Comparison of ENCODE assay signal across 8 mouse cellular contexts in genomic region chr7:55710872-55711558, GRCm38 (mm10). TPM values are rescaled to one million over a fixed set of nuclear protein-coding genes. Genes with fewer than 3 reads are reported as not detected.
A peak's percentile ranks its signal among the peaks of the same experiment; 100 is the strongest.
DNase-seq lines count a peak whose midpoint lies in the region; ATAC-seq lines count a peak whose summit lies in the region.

No protein-coding gene starts in this region.

- no peak overlapping the region for H3K27ac ChIP-seq in forebrain, embryonic 11.5 days (ENCODE audit: low read depth, low read length)
- no peak overlapping the region for H3K27ac ChIP-seq in intestine, embryonic 16.5 days (ENCODE audit: low read length)
- H3K27ac ChIP-seq in limb, embryonic 11.5 days (replicated peaks; ENCODE audit: low read depth, low read length): no peak overlapping the region

- H3K4me2 ChIP-seq in forebrain, embryonic 11.5 days (ENCODE audit: low read depth, low read length, severe bottlenecking): no peak overlapping the region
- no peak overlapping the region for H3K4me2 ChIP-seq in intestine, embryonic 16.5 days (ENCODE audit: low read depth, low read length)
- H3K4me2 ChIP-seq in limb, embryonic 11.5 days (ENCODE audit: low read depth, severe bottlenecking): no peak overlapping the region

- no peaks in the 10 kb centered on the region for H3K4me1 ChIP-seq in forebrain, embryonic 11.5 days (replicated peaks; ENCODE audit: control insufficient read depth, insufficient read depth, low read length)
- H3K4me1 ChIP-seq in intestine, embryonic 16.5 days (ENCODE audit: control insufficient read depth, insufficient read depth, low read length): no peaks in the 10 kb centered on the region
- H3K4me1 ChIP-seq in limb, embryonic 11.5 days (ENCODE audit: control insufficient read depth, insufficient read depth, low read length): no peaks in the 10 kb centered on the region

- peak; percentile 97 for ATAC-seq in forebrain, embryonic 11.5 days (replicated peaks; ENCODE audit: low FRiP score)
- peak; percentile 80 for ATAC-seq in intestine, embryonic 16.5 days
- peak; percentile 91 for ATAC-seq in limb, embryonic 11.5 days (ENCODE audit: insufficient number of reproducible peaks, low FRiP score, low TSS enrichment, low read depth)

- 9% methylated on average over 11 of the region's 11 CpGs for WGBS in forebrain, embryonic 11.5 days
- WGBS in intestine, embryonic 16.5 days: 5% methylated on average over 11 of the region's 11 CpGs
- WGBS in limb, embryonic 11.5 days: 11% methylated on average over 11 of the region's 11 CpGs

- DNase-seq in ovary, postnatal 14 days (ENCODE audit: low spot score): peak; percentile 37
- no peak for DNase-seq in ovary, adult 18-20 months (ENCODE audit: low spot score)
- peak; percentile 40 for DNase-seq in c-Kit-positive CD71-negative TER-119-negative erythroid progenitor cells, embryonic 14.5 days (ENCODE audit: low read depth)
- DNase-seq in forebrain, embryonic 11.5 days (ENCODE audit: low spot score): peak; percentile 83
- peak; percentile 84 for DNase-seq in limb, embryonic 11.5 days (ENCODE audit: low spot score)
- peak; percentile 41 for DNase-seq in naive thymus-derived CD4-positive, alpha-beta T cell, adult 2 months (ENCODE audit: low read depth)
- peak; percentile 36 for DNase-seq in yolk sac, embryonic 10.5 days (ENCODE audit: low spot score)

- H3K36me3 ChIP-seq in forebrain, embryonic 11.5 days (ENCODE audit: control insufficient read depth, insufficient read depth, low read length): no peaks in the 10 kb centered on the region
- no peaks in the 10 kb centered on the region for H3K36me3 ChIP-seq in intestine, embryonic 16.5 days (ENCODE audit: control insufficient read depth, insufficient read depth, low read length)
- no peaks in the 10 kb centered on the region for H3K36me3 ChIP-seq in limb, embryonic 11.5 days (ENCODE audit: control insufficient read depth, insufficient read depth, low read length)

- H3K9me3 ChIP-seq in forebrain, embryonic 11.5 days (ENCODE audit: control insufficient read depth, low read length): no peaks in the 10 kb centered on the region
- no peaks in the 10 kb centered on the region for H3K9me3 ChIP-seq in intestine, embryonic 16.5 days (ENCODE audit: control insufficient read depth, low read length)
- H3K9me3 ChIP-seq in limb, embryonic 11.5 days (ENCODE audit: control insufficient read depth, low read length): no peaks in the 10 kb centered on the region

- no peak overlapping the region for H3K9ac ChIP-seq in forebrain, embryonic 11.5 days (ENCODE audit: low read length)
- H3K9ac ChIP-seq in intestine, embryonic 16.5 days (ENCODE audit: low read depth, low read length): no peak overlapping the region
- H3K9ac ChIP-seq in limb, embryonic 11.5 days (ENCODE audit: low read length): no peak overlapping the region

- no peak overlapping the region for H3K4me3 ChIP-seq in forebrain, embryonic 11.5 days (ENCODE audit: low read depth, low read length)
- no peak overlapping the region for H3K4me3 ChIP-seq in intestine, embryonic 16.5 days (ENCODE audit: low read length)
- no peak overlapping the region for H3K4me3 ChIP-seq in limb, embryonic 11.5 days (ENCODE audit: low read depth, low read length)

- no peaks in the 10 kb centered on the region for H3K27me3 ChIP-seq in forebrain, embryonic 11.5 days (ENCODE audit: control insufficient read depth, insufficient read depth, low read length)
- no peaks in the 10 kb centered on the region for H3K27me3 ChIP-seq in intestine, embryonic 16.5 days (replicated peaks; ENCODE audit: control insufficient read depth, insufficient read depth, low read length)
- no peaks in the 10 kb centered on the region for H3K27me3 ChIP-seq in limb, embryonic 11.5 days (ENCODE audit: control insufficient read depth, insufficient read depth, low read length)

RNA-seq across cellular contexts. Expression of gene Siglech, which starts 57.0 kb away (rescaled TPM):
- polyA plus RNA-seq in forebrain, embryonic 11.5 days (2014; fragmentation: Nextera tagmentation; extraction: Ambion mirVana): 0.33 and 0.43 TPM in 2 replicates
- polyA plus RNA-seq in intestine, embryonic 16.5 days (2015; fragmentation: Nextera tagmentation; extraction: Ambion mirVana): 0.84 and 1.0 TPM in 2 replicates
- polyA plus RNA-seq in limb, embryonic 11.5 days (2014; fragmentation: Nextera tagmentation; extraction: Ambion mirVana): 0.18 and 0.51 TPM in 2 replicates
